Mouse (Mus musculus): ENCODE data around the gene Camk2n2. TPM values are rescaled to one million over a fixed set of nuclear protein-coding genes. Genes with fewer than 3 reads are reported as not detected.

The Camk2n2 gene
- polyA plus RNA-seq, 1 experiment: 1.3 TPM

GRCm38 (mm10) chr16:20651076-20651946 lies 30.2 kb upstream of the Camk2n2 start, which contains the start of gene Psmd2:
Psmd2 (plus strand) TSS chr16:20651652.
- peak within 1 kb of the TSS; percentile 71 for H3K4me3 ChIP-seq (ENCODE audit: extremely low read depth, insufficient read depth, insufficient read length)
- peak within 1 kb of the TSS; percentile 27 for H3K27ac ChIP-seq (ENCODE audit: insufficient read depth, low read length)
- H3K27me3 ChIP-seq (ENCODE audit: control insufficient read depth, insufficient read depth, low read length): no peaks in the 10 kb centered on the region
- no peak for TF ChIP-seq CTCF (IDR thresholded peaks at IDR 0.05; ENCODE audit: extremely low read depth, insufficient read depth, insufficient read length, insufficient replicate concordance)
- TF ChIP-seq POLR2A (IDR thresholded peaks at IDR 0.05; ENCODE audit: low read depth, low read length): peak; percentile 50
- peaks cover 18% of the 10 kb centered on the region for H3K36me3 ChIP-seq (ENCODE audit: control insufficient read depth, insufficient read depth, low read length)
- peak; percentile 55 to 92 for DNase-seq (ENCODE audit: low read depth in 1 of 2, low spot score in 2 of 2)
- peaks cover 2% of the 10 kb centered on the region; the same call in 1 of the 2 replicates for H3K4me1 ChIP-seq (ENCODE audit: control insufficient read depth, insufficient read depth, insufficient read length)
- 1% methylated on average over 46 of the region's 46 CpGs for WGBS

GRCm38 (mm10) chr16:20643911-20644310 lies 22.8 kb upstream of the Camk2n2 start:
- 87% methylated on average over 7 of the region's 7 CpGs for WGBS
- no peak overlapping the region for H3K27ac ChIP-seq (ENCODE audit: insufficient read depth, low read length)
- no peaks in the 10 kb centered on the region for H3K27me3 ChIP-seq (ENCODE audit: control insufficient read depth, insufficient read depth, low read length)

GRCm38 (mm10) chr16:20642161-20642560 lies 21.1 kb upstream of the Camk2n2 start:
- H3K4me1 ChIP-seq (ENCODE audit: control insufficient read depth, insufficient read depth, insufficient read length): no peaks in the 10 kb centered on the region
- peak in 1 of 2 experiments; percentile 51 for DNase-seq (ENCODE audit: low read depth in 1 of 2, low spot score in 2 of 2)
- 2% methylated on average over 8 of the region's 8 CpGs for WGBS
- no peak overlapping the region for H3K4me3 ChIP-seq (ENCODE audit: extremely low read depth, insufficient read depth, insufficient read length)
- H3K36me3 ChIP-seq (ENCODE audit: control insufficient read depth, insufficient read depth, low read length): no peaks in the 10 kb centered on the region
- no peaks in the 10 kb centered on the region for H3K27me3 ChIP-seq (ENCODE audit: control insufficient read depth, insufficient read depth, low read length)
- TF ChIP-seq POLR2A (IDR thresholded peaks at IDR 0.05; ENCODE audit: low read depth, low read length) (no peak), CTCF (IDR thresholded peaks at IDR 0.05; ENCODE audit: extremely low read depth, insufficient read depth, insufficient read length, insufficient replicate concordance) (peak; percentile 70; the same call in 1 of the 2 replicates)
- H3K27ac ChIP-seq (ENCODE audit: insufficient read depth, low read length): no peak overlapping the region

More at GRCm38 (mm10) chr16:20643911-20644310, 22.8 kb upstream of the Camk2n2 start:
- Histone ChIP-seq H3K36me3 (ENCODE audit: control insufficient read depth, insufficient read depth, low read length) (no peaks in the 10 kb centered on the region), H3K4me3 (ENCODE audit: extremely low read depth, insufficient read depth, insufficient read length) (no peak overlapping the region), H3K4me1 (ENCODE audit: control insufficient read depth, insufficient read depth, insufficient read length) (no peaks in the 10 kb centered on the region)
- no peak for DNase-seq (ENCODE audit: low read depth in 1 of 2, low spot score in 2 of 2)
- TF ChIP-seq POLR2A (IDR thresholded peaks at IDR 0.05; ENCODE audit: low read depth, low read length) (no peak), CTCF (IDR thresholded peaks at IDR 0.05; ENCODE audit: extremely low read depth, insufficient read depth, insufficient read length, insufficient replicate concordance) (no peak)

GRCm38 (mm10) chr16:20638367-20638766 lies 17.3 kb upstream of the Camk2n2 start:
- Histone ChIP-seq H3K4me1 (ENCODE audit: control insufficient read depth, insufficient read depth, insufficient read length) (no peaks in the 10 kb centered on the region), H3K27ac (ENCODE audit: insufficient read depth, low read length) (no peak overlapping the region), H3K27me3 (ENCODE audit: control insufficient read depth, insufficient read depth, low read length) (no peaks in the 10 kb centered on the region), H3K36me3 (ENCODE audit: control insufficient read depth, insufficient read depth, low read length) (no peaks in the 10 kb centered on the region), H3K4me3 (ENCODE audit: extremely low read depth, insufficient read depth, insufficient read length) (no peak overlapping the region)
- WGBS: 86% methylated on average over 8 of the region's 8 CpGs
- no peak for DNase-seq (ENCODE audit: low read depth in 1 of 2, low spot score in 2 of 2)
- TF ChIP-seq POLR2A (IDR thresholded peaks at IDR 0.05; ENCODE audit: low read depth, low read length) (no peak), CTCF (IDR thresholded peaks at IDR 0.05; ENCODE audit: extremely low read depth, insufficient read depth, insufficient read length, insufficient replicate concordance) (no peak)

- H3K4me1 ChIP-seq (ENCODE audit: control insufficient read depth, insufficient read depth, insufficient read length): no peaks in the 10 kb centered on the region
- H3K27me3 ChIP-seq (ENCODE audit: control insufficient read depth, insufficient read depth, low read length): no peaks in the 10 kb centered on the region
- no peaks in the 10 kb centered on the region for H3K36me3 ChIP-seq (ENCODE audit: control insufficient read depth, insufficient read depth, low read length)
- H3K27ac ChIP-seq (ENCODE audit: insufficient read depth, low read length): no peak overlapping the region
- no peak overlapping the region for H3K4me3 ChIP-seq (ENCODE audit: extremely low read depth, insufficient read depth, insufficient read length)
- WGBS: 86% methylated on average over 8 of the region's 8 CpGs
- no peak for TF ChIP-seq POLR2A (IDR thresholded peaks at IDR 0.05; ENCODE audit: low read depth, low read length)
- TF ChIP-seq CTCF (IDR thresholded peaks at IDR 0.05; ENCODE audit: extremely low read depth, insufficient read depth, insufficient read length, insufficient replicate concordance): no peak
- DNase-seq (ENCODE audit: low read depth in 1 of 2, low spot score in 2 of 2): no peak
Measured at GRCm38 (mm10) chr16:20637410-20637809, 16.3 kb upstream of the Camk2n2 start.

- DNase-seq (ENCODE audit: low read depth in 1 of 2, low spot score in 2 of 2): no peak
- H3K4me3 ChIP-seq (ENCODE audit: extremely low read depth, insufficient read depth, insufficient read length): peak within 1 kb of the TSS; percentile 19; the same call in 1 of the 2 replicates
- no peaks in the 10 kb centered on the region for H3K36me3 ChIP-seq (ENCODE audit: control insufficient read depth, insufficient read depth, low read length)
- H3K4me1 ChIP-seq (ENCODE audit: control insufficient read depth, insufficient read depth, insufficient read length): 0 out of 2 replicates have a peak, but pooled peaks cover 5% of the 10 kb centered on the region
- 12% methylated on average over 52 of the region's 54 CpGs for WGBS
- TF ChIP-seq CTCF (IDR thresholded peaks at IDR 0.05; ENCODE audit: extremely low read depth, insufficient read depth, insufficient read length, insufficient replicate concordance) (no peak), POLR2A (IDR thresholded peaks at IDR 0.05; ENCODE audit: low read depth, low read length) (no peak)
- H3K27me3 ChIP-seq (ENCODE audit: control insufficient read depth, insufficient read depth, low read length): peaks cover 6% of the 10 kb centered on the region; the same call in 1 of the 2 replicates
- no peak within 1 kb of the TSS for H3K27ac ChIP-seq (ENCODE audit: insufficient read depth, low read length)
Measured at GRCm38 (mm10) chr16:20629731-20630634, 8.9 kb upstream of the Camk2n2 start, which contains the start of gene Ece2. Ece2 (plus strand) TSS chr16:20629828.
